Mouse (Mus musculus): ENCODE measurements around the gene Cdk15.
A peak's percentile ranks its signal among the peaks of the same experiment; 100 is the strongest.

Cdk15 gene

GRCm38 (mm10) chr1:59269951-59270689 is 13.4 kb downstream of the Cdk15 start:
- ATAC-seq (ENCODE audit: insufficient number of reproducible peaks, low FRiP score, low TSS enrichment), result no peak

- ATAC-seq (ENCODE audit: insufficient number of reproducible peaks, low FRiP score, low TSS enrichment), result no peak
Observed at GRCm38 (mm10) chr1:59272189-59272588, 15.5 kb downstream of the Cdk15 start.

- no peak for ATAC-seq (ENCODE audit: insufficient number of reproducible peaks, low FRiP score, low TSS enrichment)
Observed at GRCm38 (mm10) chr1:59285880-59286279, 29.2 kb downstream of the Cdk15 start.

- ATAC-seq (ENCODE audit: insufficient number of reproducible peaks, low FRiP score, low TSS enrichment), result no peak
Observed at GRCm38 (mm10) chr1:59286316-59286850, 29.7 kb downstream of the Cdk15 start.

GRCm38 (mm10) chr1:59287733-59288132 is 31.0 kb downstream of the Cdk15 start:
- ATAC-seq (ENCODE audit: insufficient number of reproducible peaks, low FRiP score, low TSS enrichment), result no peak

- no peak for ATAC-seq (ENCODE audit: insufficient number of reproducible peaks, low FRiP score, low TSS enrichment)
Observed at GRCm38 (mm10) chr1:59291652-59292051, 34.9 kb downstream of the Cdk15 start.

- no peak for ATAC-seq (ENCODE audit: insufficient number of reproducible peaks, low FRiP score, low TSS enrichment)
Observed at GRCm38 (mm10) chr1:59295769-59296168, 39.1 kb downstream of the Cdk15 start.

- no peak for ATAC-seq (ENCODE audit: insufficient number of reproducible peaks, low FRiP score, low TSS enrichment)
Observed at GRCm38 (mm10) chr1:59297167-59297566, 40.5 kb downstream of the Cdk15 start.

- ATAC-seq (ENCODE audit: insufficient number of reproducible peaks, low FRiP score, low TSS enrichment), result no peak
Observed at GRCm38 (mm10) chr1:59298491-59299090, 41.9 kb downstream of the Cdk15 start.

GRCm38 (mm10) chr1:59307310-59307709 is 50.6 kb downstream of the Cdk15 start:
- ATAC-seq (ENCODE audit: insufficient number of reproducible peaks, low FRiP score, low TSS enrichment), result no peak

- no peak for ATAC-seq (ENCODE audit: insufficient number of reproducible peaks, low FRiP score, low TSS enrichment)
Observed at GRCm38 (mm10) chr1:59311292-59311885, 54.7 kb downstream of the Cdk15 start.

- peak; percentile 80 for ATAC-seq (ENCODE audit: insufficient number of reproducible peaks, low FRiP score, low TSS enrichment)
Observed at GRCm38 (mm10) chr1:59312187-59313153, 55.8 kb downstream of the Cdk15 start.

GRCm38 (mm10) chr1:59313154-59313940 is 56.6 kb downstream of the Cdk15 start:
- ATAC-seq (ENCODE audit: insufficient number of reproducible peaks, low FRiP score, low TSS enrichment), result no peak

- no peak for ATAC-seq (ENCODE audit: insufficient number of reproducible peaks, low FRiP score, low TSS enrichment)
Observed at GRCm38 (mm10) chr1:59315057-59315807, 58.5 kb downstream of the Cdk15 start.

GRCm38 (mm10) chr1:59316031-59316385 is 59.3 kb downstream of the Cdk15 start:
- no peak for ATAC-seq (ENCODE audit: insufficient number of reproducible peaks, low FRiP score, low TSS enrichment)

- ATAC-seq (ENCODE audit: insufficient number of reproducible peaks, low FRiP score, low TSS enrichment), result peak; percentile 17
Observed at GRCm38 (mm10) chr1:59316386-59317051, 59.8 kb downstream of the Cdk15 start.

- ATAC-seq (ENCODE audit: insufficient number of reproducible peaks, low FRiP score, low TSS enrichment), result no peak
Observed at GRCm38 (mm10) chr1:59317397-59317796, 60.7 kb downstream of the Cdk15 start.

- ATAC-seq (ENCODE audit: insufficient number of reproducible peaks, low FRiP score, low TSS enrichment), result no peak
Observed at GRCm38 (mm10) chr1:59318878-59319277, 62.2 kb downstream of the Cdk15 start.
